Mouse (Mus musculus): ENCODE measurements around the gene Dnah12. TPM values are rescaled to one million over a fixed set of nuclear protein-coding genes. Genes with fewer than 3 reads are reported as not detected.

The Dnah12 gene
- polyA plus RNA-seq, 1 experiment from 2014 or later, result 0.12 TPM

GRCm38 (mm10) chr14:26878756-26879155, 185.7 kb downstream of the Dnah12 start:
- 77% methylated on average over 4 of the region's 4 CpGs for WGBS

GRCm38 (mm10) chr14:26879976-26880375, 186.9 kb downstream of the Dnah12 start:
- Histone ChIP-seq H3K4me3 (replicated peaks; ENCODE audit: low read depth, low read length) (no peak overlapping the region), H3K9ac (replicated peaks; ENCODE audit: low read length) (no peak overlapping the region), H3K9me3 (ENCODE audit: control insufficient read depth, low read length) (no peaks in the 10 kb centered on the region), H3K27me3 (ENCODE audit: control insufficient read depth, insufficient read depth, low read length) (no peaks in the 10 kb centered on the region), H3K27ac (replicated peaks; ENCODE audit: low read depth, low read length) (no peak overlapping the region), H3K36me3 (ENCODE audit: control insufficient read depth, insufficient read depth, low read length) (no peaks in the 10 kb centered on the region), H3K4me1 (ENCODE audit: control insufficient read depth, insufficient read depth, low read length) (no peaks in the 10 kb centered on the region), H3K4me2 (ENCODE audit: low read length) (no peak overlapping the region)
- ATAC-seq (ENCODE audit: low FRiP score, low TSS enrichment) (no peak), DNase-seq (no peak)
- WGBS, result 68% methylated on average over 2 of the region's 2 CpGs

More at GRCm38 (mm10) chr14:26878756-26879155, 185.7 kb downstream of the Dnah12 start:
- Histone ChIP-seq H3K4me3 (replicated peaks; ENCODE audit: low read depth, low read length) (no peak overlapping the region), H3K27me3 (ENCODE audit: control insufficient read depth, insufficient read depth, low read length) (no peaks in the 10 kb centered on the region), H3K9me3 (ENCODE audit: control insufficient read depth, low read length) (no peaks in the 10 kb centered on the region), H3K4me2 (ENCODE audit: low read length) (no peak overlapping the region), H3K4me1 (ENCODE audit: control insufficient read depth, insufficient read depth, low read length) (no peaks in the 10 kb centered on the region), H3K36me3 (ENCODE audit: control insufficient read depth, insufficient read depth, low read length) (no peaks in the 10 kb centered on the region), H3K9ac (replicated peaks; ENCODE audit: low read length) (no peak overlapping the region), H3K27ac (replicated peaks; ENCODE audit: low read depth, low read length) (no peak overlapping the region)
- no peak for ATAC-seq (ENCODE audit: low FRiP score, low TSS enrichment)
- no peak for DNase-seq

- Histone ChIP-seq H3K4me3 (replicated peaks; ENCODE audit: low read depth, low read length) (no peak overlapping the region), H3K27ac (replicated peaks; ENCODE audit: low read depth, low read length) (no peak overlapping the region), H3K9me3 (ENCODE audit: control insufficient read depth, low read length) (no peaks in the 10 kb centered on the region), H3K4me2 (ENCODE audit: low read length) (no peak overlapping the region), H3K27me3 (ENCODE audit: control insufficient read depth, insufficient read depth, low read length) (no peaks in the 10 kb centered on the region), H3K4me1 (ENCODE audit: control insufficient read depth, insufficient read depth, low read length) (no peaks in the 10 kb centered on the region), H3K36me3 (ENCODE audit: control insufficient read depth, insufficient read depth, low read length) (no peaks in the 10 kb centered on the region), H3K9ac (replicated peaks; ENCODE audit: low read length) (no peak overlapping the region)
- ATAC-seq (ENCODE audit: low FRiP score, low TSS enrichment), result no peak
- no peak for DNase-seq
- WGBS, result 93% methylated on average over 5 of the region's 5 CpGs
Measured at GRCm38 (mm10) chr14:26881700-26882099, 188.6 kb downstream of the Dnah12 start.

GRCm38 (mm10) chr14:26887244-26887643, 194.2 kb downstream of the Dnah12 start:
- H3K9ac ChIP-seq (replicated peaks; ENCODE audit: low read length), result no peak overlapping the region
- H3K27me3 ChIP-seq (ENCODE audit: control insufficient read depth, insufficient read depth, low read length), result no peaks in the 10 kb centered on the region
- no peak for DNase-seq
- H3K9me3 ChIP-seq (ENCODE audit: control insufficient read depth, low read length), result no peaks in the 10 kb centered on the region
- H3K4me2 ChIP-seq (ENCODE audit: low read length), result no peak overlapping the region
- H3K36me3 ChIP-seq (ENCODE audit: control insufficient read depth, insufficient read depth, low read length), result no peaks in the 10 kb centered on the region
- WGBS, result 44% methylated on average over 3 of the region's 3 CpGs
- H3K4me3 ChIP-seq (replicated peaks; ENCODE audit: low read depth, low read length), result no peak overlapping the region
- no peak for ATAC-seq (ENCODE audit: low FRiP score, low TSS enrichment)
- no peaks in the 10 kb centered on the region for H3K4me1 ChIP-seq (ENCODE audit: control insufficient read depth, insufficient read depth, low read length)
- H3K27ac ChIP-seq (replicated peaks; ENCODE audit: low read depth, low read length), result no peak overlapping the region

DNA sequence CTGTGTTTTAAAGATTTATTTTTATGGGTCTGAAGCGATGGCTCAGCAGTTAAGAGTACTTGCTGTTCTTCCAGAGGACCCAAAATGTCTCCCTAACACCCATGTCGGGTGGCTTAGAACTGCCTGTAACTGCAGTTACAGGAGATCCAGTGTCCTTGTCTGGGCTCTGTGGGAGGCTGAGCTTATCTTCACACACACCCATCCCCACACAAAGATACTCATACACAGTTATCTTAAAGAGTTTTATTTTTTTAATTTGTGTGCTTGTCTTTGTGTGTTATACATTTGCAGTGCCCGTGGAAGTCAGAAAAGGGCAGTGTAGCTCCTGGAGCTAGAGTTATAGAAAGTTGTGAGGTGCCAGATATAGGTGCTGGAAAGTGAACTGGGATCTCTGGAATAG, 197.7 kb downstream of the Dnah12 start:
- 92% methylated on average over 3 of the region's 3 CpGs for WGBS
- no peaks in the 10 kb centered on the region for H3K27me3 ChIP-seq (ENCODE audit: control insufficient read depth, insufficient read depth, low read length)
- DNase-seq (no peak), ATAC-seq (ENCODE audit: low FRiP score, low TSS enrichment) (no peak)
- H3K9me3 ChIP-seq (ENCODE audit: control insufficient read depth, low read length), result no peaks in the 10 kb centered on the region
- H3K27ac ChIP-seq (replicated peaks; ENCODE audit: low read depth, low read length), result no peak overlapping the region
- no peak overlapping the region for H3K4me2 ChIP-seq (ENCODE audit: low read length)
- no peaks in the 10 kb centered on the region for H3K4me1 ChIP-seq (ENCODE audit: control insufficient read depth, insufficient read depth, low read length)
- no peak overlapping the region for H3K9ac ChIP-seq (replicated peaks; ENCODE audit: low read length)
- H3K36me3 ChIP-seq (ENCODE audit: control insufficient read depth, insufficient read depth, low read length), result no peaks in the 10 kb centered on the region
- H3K4me3 ChIP-seq (replicated peaks; ENCODE audit: low read depth, low read length), result no peak overlapping the region

- Histone ChIP-seq H3K4me2 (ENCODE audit: low read length) (no peak within 1 kb of the TSS), H3K4me3 (replicated peaks; ENCODE audit: low read depth, low read length) (no peak within 1 kb of the TSS), H3K4me1 (ENCODE audit: control insufficient read depth, insufficient read depth, low read length) (no peaks in the 10 kb centered on the region), H3K9me3 (ENCODE audit: control insufficient read depth, low read length) (no peaks in the 10 kb centered on the region), H3K36me3 (ENCODE audit: control insufficient read depth, insufficient read depth, low read length) (no peaks in the 10 kb centered on the region), H3K27ac (replicated peaks; ENCODE audit: low read depth, low read length) (no peak within 1 kb of the TSS), H3K9ac (replicated peaks; ENCODE audit: low read length) (no peak within 1 kb of the TSS), H3K27me3 (ENCODE audit: control insufficient read depth, insufficient read depth, low read length) (no peaks in the 10 kb centered on the region)
- ATAC-seq (ENCODE audit: low FRiP score, low TSS enrichment) (no peak), DNase-seq (no peak)
- whole genome bisulfite sequencing, result 98% methylated on average over 4 of the region's 4 CpGs
Measured at GRCm38 (mm10) chr14:26894392-26894791, 201.3 kb downstream of the Dnah12 start, which contains the start of gene Asb14. Asb14 (plus strand) TSS chr14:26894557.

- Histone ChIP-seq H3K27ac (replicated peaks; ENCODE audit: low read depth, low read length) (no peak overlapping the region), H3K4me2 (ENCODE audit: low read length) (no peak overlapping the region), H3K27me3 (ENCODE audit: control insufficient read depth, insufficient read depth, low read length) (no peaks in the 10 kb centered on the region), H3K36me3 (ENCODE audit: control insufficient read depth, insufficient read depth, low read length) (no peaks in the 10 kb centered on the region), H3K4me1 (ENCODE audit: control insufficient read depth, insufficient read depth, low read length) (no peaks in the 10 kb centered on the region), H3K9me3 (ENCODE audit: control insufficient read depth, low read length) (no peaks in the 10 kb centered on the region), H3K9ac (replicated peaks; ENCODE audit: low read length) (no peak overlapping the region), H3K4me3 (replicated peaks; ENCODE audit: low read depth, low read length) (no peak overlapping the region)
- DNase-seq, result no peak
- 83% methylated on average over 2 of the region's 2 CpGs for WGBS
- no peak for ATAC-seq (ENCODE audit: low FRiP score, low TSS enrichment)
Measured at GRCm38 (mm10) chr14:26899490-26899889, 206.4 kb downstream of the Dnah12 start.

DNA sequence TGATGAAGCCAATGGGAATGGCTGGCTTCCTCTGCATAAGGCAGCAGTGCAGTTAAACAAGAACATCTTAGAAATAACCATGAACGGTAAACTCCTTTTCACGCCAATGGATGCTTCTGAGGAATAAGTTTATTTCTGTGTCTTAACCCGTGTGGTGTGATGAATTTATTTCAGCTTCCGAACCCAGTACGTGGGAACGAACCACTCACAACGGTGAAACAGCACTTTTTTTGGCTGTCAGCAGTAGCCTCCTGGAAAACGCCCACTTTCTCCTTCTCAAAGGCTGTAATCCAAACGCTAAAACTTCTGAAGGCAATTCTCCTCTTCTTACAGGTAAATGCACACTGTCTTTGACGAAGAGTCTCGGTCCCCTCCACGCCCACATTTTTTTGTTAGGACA, 207.8 kb downstream of the Dnah12 start:
- Histone ChIP-seq H3K4me2 (ENCODE audit: low read length) (no peak overlapping the region), H3K9me3 (ENCODE audit: control insufficient read depth, low read length) (no peaks in the 10 kb centered on the region), H3K4me1 (ENCODE audit: control insufficient read depth, insufficient read depth, low read length) (no peaks in the 10 kb centered on the region), H3K27me3 (ENCODE audit: control insufficient read depth, insufficient read depth, low read length) (no peaks in the 10 kb centered on the region), H3K9ac (replicated peaks; ENCODE audit: low read length) (no peak overlapping the region), H3K36me3 (ENCODE audit: control insufficient read depth, insufficient read depth, low read length) (no peaks in the 10 kb centered on the region), H3K4me3 (replicated peaks; ENCODE audit: low read depth, low read length) (no peak overlapping the region), H3K27ac (replicated peaks; ENCODE audit: low read depth, low read length) (no peak overlapping the region)
- no peak for ATAC-seq (ENCODE audit: low FRiP score, low TSS enrichment)
- 87% methylated on average over 12 of the region's 12 CpGs for WGBS
- no peak for DNase-seq

DNA sequence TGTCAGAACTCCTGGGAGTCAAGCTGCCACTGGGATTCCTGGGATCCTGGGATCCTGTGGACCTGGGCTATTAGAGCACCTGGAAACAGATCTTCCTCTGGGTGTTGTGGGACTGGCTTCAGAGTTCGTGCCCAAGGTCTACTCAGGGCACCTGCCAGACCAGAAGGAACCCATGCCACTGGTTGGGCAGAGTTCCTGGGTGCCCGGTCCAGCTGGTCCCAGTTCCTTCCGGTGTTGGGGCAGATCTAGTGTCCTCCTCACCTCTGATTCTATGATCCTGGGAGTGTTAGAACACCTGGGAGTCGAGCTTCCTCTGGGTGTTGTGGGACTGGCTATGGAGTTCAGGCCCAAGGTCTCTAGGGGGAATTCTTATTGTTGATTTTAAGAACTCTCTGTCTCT, 214.3 kb downstream of the Dnah12 start:
- no peak overlapping the region for H3K4me2 ChIP-seq (ENCODE audit: low read length)
- ATAC-seq (ENCODE audit: low FRiP score, low TSS enrichment) (no peak), DNase-seq (no peak)
- H3K27me3 ChIP-seq (ENCODE audit: control insufficient read depth, insufficient read depth, low read length), result no peaks in the 10 kb centered on the region
- no peaks in the 10 kb centered on the region for H3K36me3 ChIP-seq (ENCODE audit: control insufficient read depth, insufficient read depth, low read length)
- H3K9ac ChIP-seq (replicated peaks; ENCODE audit: low read length), result no peak overlapping the region
- H3K9me3 ChIP-seq (ENCODE audit: control insufficient read depth, low read length), result no peaks in the 10 kb centered on the region
- H3K4me3 ChIP-seq (replicated peaks; ENCODE audit: low read depth, low read length), result no peak overlapping the region
- no peak overlapping the region for H3K27ac ChIP-seq (replicated peaks; ENCODE audit: low read depth, low read length)
- H3K4me1 ChIP-seq (ENCODE audit: control insufficient read depth, insufficient read depth, low read length), result no peaks in the 10 kb centered on the region
- WGBS, result 90% methylated on average over 4 of the region's 4 CpGs
